Mouse (Mus musculus) right cerebral cortex, postnatal 10 days (tissue): ENCODE measurements around the gene Gdpd2.

Experiments
- DNase-seq, 2 experiments: peaks; one replicate each; pipeline ENCODE4 v3.0.0; 2021; ENCODE audit warnings: low spot score in 2 of 2

Gdpd2 gene

DNA sequence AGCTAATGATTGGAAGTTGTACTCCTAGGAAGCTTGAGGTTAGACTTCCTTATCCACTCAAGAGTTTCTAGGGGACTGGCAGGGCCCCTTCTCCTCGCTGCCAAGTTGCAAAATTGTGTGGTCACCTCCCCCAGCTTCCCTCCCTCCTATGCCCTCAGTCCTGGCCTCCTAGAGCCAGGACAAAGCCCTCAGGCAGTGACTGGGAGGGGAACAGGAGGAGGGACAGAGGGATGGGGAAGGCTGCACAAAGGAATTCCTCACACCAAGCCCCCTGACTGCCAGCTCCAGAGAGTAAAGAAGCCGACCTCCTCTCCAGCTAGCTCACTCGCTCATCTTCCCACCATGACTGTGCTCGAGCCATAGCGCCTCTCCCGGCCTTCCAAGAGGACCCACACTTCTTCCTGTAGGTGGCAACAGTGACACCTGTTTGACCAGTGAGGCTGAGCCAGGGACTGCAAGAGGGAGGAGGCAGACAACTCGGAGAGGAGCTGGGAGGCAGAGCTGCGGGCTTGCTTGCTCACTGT, at the start of gene Gdpd2:
TSS of gene Gdpd2 (plus strand) at position 209 of the 524 bp plus-strand sequence.
- DNase-seq: peak; percentile 47 to 48

DNA sequence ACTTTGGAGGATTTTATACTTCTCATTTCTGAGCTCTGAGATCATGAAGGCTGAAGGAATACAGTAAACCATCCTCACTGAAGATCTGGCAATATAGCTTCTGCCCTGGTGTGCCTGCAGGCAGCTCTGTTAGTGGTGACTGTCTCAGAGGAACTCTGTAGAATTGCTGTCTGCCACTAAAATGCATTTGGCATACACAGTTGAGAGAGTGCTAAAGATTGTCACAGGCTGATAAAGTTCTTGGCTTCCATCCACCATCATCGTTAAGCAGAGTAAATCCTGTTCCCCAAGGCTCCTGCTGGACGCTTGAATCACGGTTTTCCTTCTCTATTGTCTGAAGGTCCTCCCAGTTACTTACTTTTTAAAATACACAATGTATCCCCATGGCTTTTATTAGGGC, 43.1 kb upstream of the Gdpd2 start:
- DNase-seq: no peak

DNA sequence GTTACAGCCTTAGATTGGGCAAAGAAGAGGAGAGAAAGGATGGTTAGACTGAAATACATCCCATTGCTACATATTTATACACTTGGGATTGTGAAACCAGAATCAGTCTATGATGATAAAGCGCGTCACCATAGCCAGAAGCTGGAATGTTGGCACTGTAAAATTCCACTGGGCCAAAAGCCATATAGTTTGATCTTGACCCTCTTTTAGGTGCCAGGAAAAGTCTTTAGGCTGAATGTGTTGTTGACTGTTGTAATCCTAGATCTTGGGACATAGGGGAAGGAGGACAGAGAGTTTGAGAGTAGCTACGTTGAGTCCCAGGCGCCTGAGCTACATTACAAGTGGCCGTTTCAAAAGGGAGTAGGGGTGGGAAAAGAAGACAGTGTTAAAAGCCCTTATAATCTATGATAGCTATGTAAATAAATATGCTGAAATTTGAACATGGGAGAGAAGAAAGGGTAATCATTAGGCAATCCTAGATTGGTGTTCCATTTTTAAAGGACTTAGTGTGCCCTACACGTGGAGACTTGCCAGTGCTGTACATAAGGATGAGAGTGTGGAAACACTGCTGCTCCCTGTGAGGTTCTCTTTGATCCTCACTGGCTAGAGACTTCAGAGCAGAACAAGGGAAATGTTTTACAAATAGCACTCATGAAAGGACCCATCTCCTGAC, 42.2 kb upstream of the Gdpd2 start:
- DNase-seq: no peak

DNA sequence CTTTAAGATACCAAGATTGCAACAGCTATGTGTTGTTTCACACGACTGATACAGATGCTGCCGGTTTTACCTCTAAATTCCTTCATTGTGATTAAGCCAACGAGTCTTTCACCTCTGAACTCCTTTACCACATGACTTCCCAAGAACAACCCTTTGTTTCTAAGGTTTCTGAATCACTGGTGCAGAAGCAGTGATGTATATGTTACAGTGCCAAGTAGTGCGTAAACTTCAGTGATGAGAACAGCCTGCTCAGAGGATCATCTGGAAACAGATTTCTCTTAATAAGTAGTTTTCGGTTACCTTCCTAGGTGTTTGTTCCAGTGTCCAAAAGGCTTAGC, 41.7 kb upstream of the Gdpd2 start:
- DNase-seq: no peak

DNA sequence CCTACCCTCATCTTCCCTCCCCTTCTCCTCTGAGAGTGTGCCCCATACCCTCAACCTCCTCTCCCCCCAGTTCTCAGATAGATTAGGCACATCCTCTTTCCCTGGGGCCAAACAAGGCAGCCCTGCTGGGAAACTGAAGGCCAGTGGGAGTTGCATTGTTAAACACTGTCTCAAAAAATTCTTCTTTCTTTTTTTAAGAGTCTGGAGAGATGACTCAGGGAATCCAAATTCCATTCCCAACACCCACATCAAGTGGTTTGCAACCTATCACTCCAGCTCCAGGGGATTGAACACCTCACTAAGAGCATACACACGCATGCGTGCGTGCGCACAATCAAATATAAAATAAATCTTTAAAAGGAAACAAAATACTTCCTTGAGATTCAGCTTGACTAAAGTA, 32.9 kb upstream of the Gdpd2 start:
- no peak for DNase-seq

DNA sequence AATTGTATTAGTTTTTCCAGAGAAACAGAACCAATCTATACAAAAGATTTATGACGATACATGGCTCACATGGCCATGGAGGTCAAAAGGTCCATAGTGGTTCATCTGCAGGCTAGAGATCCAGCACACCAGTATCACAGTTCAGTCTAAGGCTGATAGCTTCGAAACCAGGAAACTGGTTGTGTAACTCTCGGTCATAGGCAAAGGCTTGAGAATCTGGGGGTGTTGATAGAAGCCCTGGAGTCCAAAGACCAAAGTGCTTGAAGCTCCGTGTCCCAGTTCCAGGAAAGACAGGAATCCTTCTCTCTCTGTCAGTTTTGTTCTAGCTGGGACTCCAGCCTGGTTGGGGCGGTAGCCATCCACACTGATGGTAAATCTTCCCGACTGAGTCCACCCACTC, 21.6 kb upstream of the Gdpd2 start:
- no peak for DNase-seq

DNA sequence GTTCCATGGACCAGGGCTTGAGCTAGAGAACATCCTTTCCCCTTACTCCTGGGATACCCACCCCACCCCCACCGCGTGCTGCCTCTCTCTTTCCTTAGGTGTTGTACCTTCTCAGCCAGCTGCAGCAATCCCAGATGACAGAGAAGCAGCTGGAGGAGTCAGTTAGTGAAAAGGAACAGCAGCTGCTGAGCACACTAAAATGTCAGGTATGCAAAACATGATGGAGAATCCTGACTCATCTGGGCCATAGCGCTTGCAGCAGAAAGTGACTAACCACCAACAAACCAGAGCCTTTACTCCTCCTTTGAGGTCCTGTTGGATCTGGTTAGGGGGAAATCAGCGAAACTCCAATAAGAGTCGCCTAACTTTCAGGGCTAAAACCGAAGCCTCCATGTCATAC, 13.5 kb upstream of the Gdpd2 start:
- no peak for DNase-seq

DNA sequence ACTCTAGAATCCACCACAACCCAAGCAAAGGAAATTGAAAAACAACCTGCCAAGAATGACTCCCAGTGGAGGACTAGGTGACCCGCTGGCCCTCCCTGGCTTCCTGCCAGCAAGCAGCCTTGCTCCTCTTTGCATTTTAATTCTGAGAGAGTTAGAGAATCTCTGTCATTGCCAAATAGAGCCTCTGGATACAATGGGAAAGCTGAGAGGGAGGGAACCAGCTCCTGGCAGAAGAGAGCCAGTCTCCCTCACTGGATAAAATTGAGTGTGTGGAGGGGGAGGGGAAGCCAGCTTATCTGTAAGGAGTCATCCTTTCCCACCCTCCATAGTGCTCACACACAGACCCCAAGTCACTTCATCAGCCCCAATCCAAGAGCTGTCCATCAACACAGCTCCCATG, 726 bp upstream of the Gdpd2 start:
- peak; percentile 44 to 60 for DNase-seq

DNA sequence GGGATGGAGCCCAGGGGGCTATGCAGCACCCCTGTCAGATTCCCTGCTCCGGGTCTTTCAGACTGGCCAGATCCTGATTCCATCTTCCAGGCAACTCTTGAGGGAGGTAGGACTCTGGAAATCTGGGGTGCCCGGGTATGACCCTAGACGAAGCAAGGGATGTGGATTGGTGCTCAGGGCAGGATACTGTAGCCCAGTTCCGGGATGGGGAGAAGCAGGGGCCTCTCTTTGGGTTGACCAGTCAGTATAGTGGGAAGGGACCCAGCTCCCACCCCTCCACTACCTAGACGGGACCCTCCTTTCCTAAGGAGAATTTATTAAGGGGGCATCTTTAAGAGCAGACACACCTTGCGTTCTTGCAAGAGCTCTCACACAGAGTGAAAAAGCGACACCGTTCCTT, 593 bp downstream of the Gdpd2 start:
- DNase-seq: no peak

DNA sequence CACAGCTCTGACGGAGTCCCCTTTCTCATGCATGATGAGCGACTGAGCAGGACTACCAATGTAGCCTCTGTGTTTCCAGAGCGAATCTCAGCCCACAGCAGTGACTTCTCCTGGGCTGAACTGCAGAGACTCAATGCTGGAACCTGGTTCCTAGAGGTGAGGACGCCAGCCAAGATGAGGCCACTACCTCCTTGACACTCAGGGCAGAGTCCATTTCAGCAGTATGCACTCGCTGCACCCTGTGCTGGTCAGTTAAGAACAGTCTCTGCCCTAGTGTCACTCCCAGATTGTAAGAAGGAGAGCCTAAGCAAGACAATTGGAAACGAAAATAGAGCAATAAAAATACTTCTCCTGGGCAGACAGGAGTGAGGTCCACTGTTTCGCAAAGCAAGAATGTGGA, 4.7 kb downstream of the Gdpd2 start:
- DNase-seq: no peak

DNA sequence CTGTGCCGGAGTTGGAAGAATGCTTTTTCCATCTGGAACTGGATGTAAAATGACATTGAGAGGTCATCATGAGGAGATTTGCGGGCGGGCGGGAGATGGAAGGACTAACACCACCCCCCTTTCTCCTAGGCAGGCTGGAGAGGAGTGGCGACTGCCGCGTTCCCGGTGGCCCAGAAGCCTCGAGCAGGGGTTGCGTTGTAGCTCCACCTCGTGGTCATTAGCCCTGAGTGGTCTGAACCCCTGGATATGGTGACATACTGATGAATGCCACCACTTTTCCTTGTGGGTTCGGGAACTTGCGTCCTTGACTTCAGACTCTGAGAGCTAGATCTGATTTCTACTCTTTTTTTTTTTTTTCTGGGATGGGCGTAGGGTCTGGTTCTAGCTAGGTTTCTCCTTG, 9.2 kb downstream of the Gdpd2 start:
- DNase-seq: peak; percentile 70 to 81

DNA sequence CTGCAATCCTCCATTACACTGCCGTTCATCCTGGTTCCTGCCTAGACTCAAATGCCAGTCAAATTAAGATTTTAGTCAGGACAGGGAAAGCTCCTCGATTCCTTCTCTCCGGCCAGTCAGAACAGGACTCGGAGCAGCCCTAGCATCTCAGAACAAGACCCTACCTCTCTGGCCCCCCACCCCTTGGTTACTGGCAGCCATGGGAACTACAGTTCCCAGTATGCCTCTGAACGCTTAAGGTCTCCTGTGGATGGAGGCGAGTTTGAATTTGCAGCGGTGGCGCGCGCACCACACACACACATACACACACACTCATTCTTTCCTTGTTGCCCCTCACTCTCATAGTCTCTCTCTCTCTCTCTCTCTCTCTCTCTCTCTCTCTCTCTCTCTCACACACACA, 9.8 kb downstream of the Gdpd2 start:
- peak; percentile 42 to 53 for DNase-seq

DNA sequence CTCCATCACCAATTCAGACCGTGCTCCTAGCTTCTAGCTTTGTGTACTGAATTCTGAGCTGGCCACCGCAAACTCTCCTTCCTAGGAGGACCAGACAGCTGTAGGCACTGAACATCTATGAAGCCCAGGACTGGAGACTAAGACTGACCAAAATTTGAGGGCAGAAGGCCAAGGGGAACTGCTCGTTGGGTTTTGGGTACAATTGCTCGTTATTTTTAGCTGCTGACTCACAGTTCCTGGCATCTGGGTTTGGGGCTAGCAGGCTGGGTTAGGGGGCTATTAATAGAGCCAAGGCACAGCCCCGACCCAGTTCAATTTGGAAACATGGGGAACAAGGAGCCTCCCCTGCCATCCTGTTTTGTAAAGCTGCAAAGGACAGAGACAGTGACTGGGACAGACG, 11.1 kb downstream of the Gdpd2 start:
- peak; percentile 33 to 43 for DNase-seq

DNA sequence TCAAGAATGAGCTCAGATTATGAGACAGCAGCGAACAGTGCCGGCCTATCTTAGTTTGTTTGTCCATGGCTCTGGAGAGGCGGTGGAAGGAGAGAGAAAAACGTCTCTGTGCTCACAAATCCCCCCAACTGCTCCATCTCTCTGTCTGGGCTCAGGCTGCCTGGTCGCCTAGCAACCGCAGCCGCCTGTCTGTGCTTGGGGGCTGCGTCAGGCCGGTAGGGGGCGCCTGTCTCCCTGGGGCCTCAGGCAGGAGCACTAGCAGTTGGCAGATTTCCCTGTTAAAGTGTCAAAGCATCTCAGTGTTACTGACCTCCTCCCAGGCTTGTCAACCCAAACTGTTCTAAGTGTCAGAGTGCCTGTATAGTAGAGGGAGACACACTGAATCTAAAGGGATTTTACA, 12.3 kb downstream of the Gdpd2 start:
- peak; percentile 87 to 89 for DNase-seq

DNA sequence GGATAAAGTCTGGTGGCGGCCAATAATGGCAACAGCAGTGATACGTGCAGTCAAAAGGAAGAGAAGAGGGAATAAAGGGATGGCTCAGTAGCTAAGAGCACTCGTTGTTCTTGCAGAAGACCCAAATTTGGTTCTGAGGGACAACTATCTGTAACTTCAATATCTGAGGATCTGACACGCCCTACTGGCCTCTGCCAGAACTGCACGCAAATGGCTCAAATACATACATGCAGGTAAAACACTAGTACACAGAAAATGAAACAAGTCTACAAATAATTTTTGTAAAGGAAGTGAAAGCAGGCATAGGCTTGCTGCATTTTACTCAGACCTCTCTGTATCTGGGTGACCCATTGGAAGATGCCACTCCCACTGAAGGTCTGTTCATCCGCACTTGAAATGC, 36.2 kb downstream of the Gdpd2 start:
- DNase-seq: no peak

DNA sequence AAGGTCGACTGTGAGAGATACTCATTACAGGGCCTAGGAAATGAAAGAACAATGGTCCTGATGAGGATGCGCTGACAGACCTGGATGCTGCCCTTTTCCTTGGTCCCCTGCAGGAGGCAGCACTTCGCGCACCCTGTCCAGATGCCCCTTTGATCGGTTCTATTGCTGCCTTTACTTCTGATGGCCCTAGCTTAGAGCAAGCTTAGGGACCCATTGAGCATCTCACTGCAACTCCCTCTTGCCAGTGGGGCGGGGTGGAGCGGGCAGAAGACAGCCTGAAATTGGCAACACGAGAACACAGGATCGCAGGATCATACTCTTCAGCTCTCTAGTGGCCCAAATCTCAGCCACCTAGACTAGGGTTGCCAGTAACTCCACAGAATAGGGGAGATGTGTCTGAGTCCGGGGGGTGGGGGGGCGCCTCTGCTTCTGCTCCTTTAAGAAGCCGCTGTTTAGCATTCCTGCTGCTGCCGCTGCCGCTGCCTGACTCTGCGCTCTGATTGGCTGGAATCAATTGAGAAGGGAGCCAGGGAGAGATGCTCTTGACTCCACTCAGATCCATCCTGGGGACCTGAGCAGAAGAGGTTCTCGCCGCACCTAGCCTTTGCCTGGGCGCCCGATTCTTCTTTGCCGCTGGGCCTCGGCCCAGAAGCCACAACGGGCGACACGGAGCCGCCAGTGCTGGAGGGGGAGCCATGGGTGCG, 37.7 kb downstream of the Gdpd2 start, which contains the start of gene Dlg3:
TSS of gene Dlg3 (plus strand) at position 542 of the 704 bp plus-strand sequence.
- DNase-seq: peak; percentile 85 to 88

DNA sequence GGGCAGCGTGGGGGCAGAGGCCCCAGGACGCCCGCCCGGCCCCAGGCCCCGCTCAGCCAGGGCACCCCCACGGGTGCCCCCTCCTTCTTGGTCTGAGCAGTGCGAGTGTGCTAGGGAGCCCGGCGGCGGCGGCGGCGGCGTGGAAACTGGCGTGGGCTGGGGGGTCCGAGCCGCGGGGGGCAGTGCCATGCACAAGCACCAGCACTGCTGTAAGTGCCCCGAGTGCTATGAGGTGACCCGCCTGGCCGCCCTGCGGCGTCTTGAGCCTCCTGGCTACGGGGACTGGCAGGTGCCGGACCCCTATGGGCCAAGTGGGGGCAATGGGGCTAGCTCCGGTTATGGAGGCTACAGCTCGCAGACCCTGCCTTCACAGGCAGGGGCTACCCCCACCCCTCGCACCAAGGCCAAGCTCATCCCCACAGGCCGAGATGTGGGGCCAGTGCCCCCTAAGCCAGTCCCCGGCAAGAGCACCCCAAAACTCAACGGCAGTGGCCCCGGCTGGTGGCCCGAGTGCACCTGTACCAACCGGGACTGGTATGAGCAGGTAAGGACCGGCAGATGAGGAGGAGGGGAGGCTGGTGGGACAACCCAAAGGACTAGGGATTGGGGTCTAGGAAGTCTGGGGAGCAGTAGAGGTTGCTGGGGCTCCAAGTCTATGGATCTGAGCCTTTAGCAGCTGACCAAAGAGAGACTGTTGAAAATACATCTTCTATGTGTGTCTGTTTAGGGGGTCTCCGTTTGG, 38.4 kb downstream of the Gdpd2 start:
- DNase-seq: peak in 1 of 2 experiments; percentile 32

DNA sequence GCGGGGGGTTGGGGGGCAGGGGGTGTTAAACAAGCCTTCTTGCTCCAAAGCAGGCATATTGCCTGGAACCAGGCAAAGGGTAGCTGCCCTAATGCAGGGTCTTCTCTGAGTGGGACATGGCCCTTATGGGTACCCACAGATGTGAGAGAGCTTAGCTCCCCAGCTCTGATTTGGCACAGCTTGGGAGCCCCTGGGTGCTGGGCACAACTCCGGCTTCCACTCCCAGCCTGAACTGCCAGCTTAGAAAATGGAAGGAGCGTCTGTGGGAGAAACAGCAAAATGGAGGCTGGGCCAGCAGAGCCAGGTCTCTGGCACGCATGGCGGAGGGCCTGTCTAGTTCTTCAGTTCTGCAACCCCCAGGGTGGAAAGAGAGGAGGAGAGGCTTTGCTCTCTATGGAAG, 39.6 kb downstream of the Gdpd2 start:
- DNase-seq: peak in 1 of 2 experiments; percentile 33

DNA sequence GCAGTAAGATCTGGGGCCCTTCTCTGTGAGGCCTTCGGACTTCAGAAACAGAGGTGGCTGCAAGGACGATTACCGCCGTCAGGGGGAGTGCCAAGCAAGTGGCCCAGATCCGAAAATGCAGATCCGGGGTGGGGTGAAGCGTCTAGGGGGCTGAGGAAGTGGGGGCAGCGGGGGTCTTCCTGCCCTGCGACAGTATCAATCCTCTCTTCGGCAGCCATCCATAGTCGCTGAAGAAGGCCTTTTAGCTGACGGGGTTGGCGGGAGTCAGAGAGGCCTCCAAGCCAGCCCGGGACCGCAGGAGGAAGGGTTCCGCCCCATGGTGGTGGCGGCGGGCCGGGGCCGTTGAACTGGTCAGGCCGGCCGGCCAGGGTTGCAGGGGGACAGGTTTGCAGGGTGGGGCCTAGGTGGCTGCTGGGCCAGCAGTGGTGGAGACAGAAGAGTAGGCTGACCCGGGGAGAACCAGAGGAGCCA, 44.7 kb downstream of the Gdpd2 start:
- DNase-seq: peak in 1 of 2 experiments; percentile 53

DNA sequence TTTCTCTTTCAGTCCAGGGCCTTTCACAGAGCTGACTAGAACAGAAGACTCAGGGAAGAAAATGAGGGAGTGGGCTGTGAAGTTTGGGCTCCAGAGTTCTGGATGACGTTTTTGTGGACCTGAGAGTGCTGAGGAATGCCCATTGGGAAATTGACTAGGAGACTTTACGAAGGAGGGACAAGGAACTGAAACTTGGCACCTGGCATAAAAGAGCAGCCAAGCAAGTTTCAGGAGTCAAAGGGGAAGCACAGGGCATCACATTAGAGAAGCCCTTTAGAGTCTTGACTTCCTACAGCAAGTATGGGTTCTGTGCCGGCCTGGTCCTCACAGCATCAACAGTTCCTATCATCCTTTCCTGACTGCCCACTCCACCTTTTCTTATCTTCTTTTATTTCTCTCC, 45.7 kb downstream of the Gdpd2 start:
- DNase-seq: no peak

DNA sequence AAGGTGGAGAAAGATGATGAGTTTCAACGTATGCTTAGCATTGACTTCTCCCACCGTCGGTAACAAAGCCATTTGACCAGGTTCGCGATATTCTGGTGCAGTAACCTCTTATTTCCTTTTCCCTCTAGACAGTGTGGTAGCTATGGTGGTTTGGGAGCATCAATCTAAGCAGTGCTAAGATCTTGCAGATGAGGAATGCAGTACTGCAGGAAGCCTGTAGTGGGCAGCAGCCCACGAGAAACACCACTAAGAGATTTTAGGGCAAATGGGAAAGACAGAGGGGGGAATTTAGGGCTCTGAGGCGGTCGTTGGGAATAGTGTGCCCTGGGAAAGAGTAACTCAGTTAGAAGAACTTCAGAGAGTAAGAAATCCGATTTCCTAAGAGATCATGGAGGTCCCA, 46.8 kb downstream of the Gdpd2 start:
- DNase-seq: peak; percentile 56 to 67

DNA sequence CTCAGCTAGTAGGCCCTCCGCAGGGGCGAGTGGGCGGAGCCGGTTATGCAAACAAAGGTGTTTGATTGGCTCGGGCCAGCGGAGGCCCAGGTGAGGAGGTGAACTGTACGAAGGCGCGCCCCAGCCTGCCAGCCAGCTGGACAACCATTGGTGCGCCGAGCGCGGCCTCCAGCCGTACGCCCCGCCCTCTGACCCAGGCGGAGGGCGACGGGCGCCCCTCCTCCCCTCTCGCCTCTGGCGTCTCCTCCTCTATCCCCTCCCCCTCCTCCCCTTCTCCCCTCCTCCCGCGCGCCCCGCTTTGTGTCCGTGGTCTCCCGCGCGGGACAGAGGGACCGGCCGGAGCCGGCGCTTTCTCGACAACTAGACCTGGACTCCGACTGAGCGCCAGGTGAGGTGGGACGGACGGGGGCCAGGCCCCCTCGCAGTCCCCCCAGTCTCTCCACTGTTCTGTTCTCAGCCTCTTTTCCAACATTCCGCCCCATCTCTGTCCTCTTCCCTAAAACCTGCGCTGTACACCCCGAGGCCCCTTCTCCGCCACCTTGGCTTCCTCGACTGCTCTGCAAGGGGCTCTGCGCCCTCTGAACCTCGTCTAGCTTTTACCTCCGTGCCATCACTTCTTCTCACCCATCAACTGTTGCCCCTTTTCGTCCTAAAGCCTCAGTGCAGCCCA, 47.4 kb downstream of the Gdpd2 start:
- peak in 1 of 2 experiments; percentile 38 for DNase-seq
